Mouse (Mus musculus) midbrain, embryonic 16.5 days (tissue): Measurements from ENCODE around the gene Ubash3b. TPM values are rescaled to one million over a fixed set of nuclear protein-coding genes. Genes with fewer than 3 reads are reported as not detected.

ENCODE experiments used
- ATAC-seq: fragments of 200-750 bp; cut with Nextera tagmentation; 2 replicates; pipeline ENCODE4 v1.8.0; 2017; ENCODE audit warnings: moderate TSS enrichment
- H3K27ac ChIP-seq: fragments of 300-500 bp; sonication (generic); 2 replicates; pipeline ENCODE4 v1.5.1; 2014; ENCODE audit warnings: mild to moderate bottlenecking, low read length, mixed read lengths
- H3K27me3 ChIP-seq: fragments of 300-500 bp; sonication (generic); 2 replicates; pipeline ENCODE4 v1.6.1; 2014; ENCODE audit warnings: low read depth, low read length, mixed read lengths; ENCODE audit not compliant: control insufficient read depth, insufficient read depth
- H3K36me3 ChIP-seq: fragments of 300-500 bp; sonication (generic); 2 replicates; pipeline ENCODE4 v1.6.1; 2014; ENCODE audit warnings: mild to moderate bottlenecking, low read length, moderate library complexity, mixed read lengths; ENCODE audit not compliant: control insufficient read depth, insufficient read depth
- H3K4me1 ChIP-seq: fragments of 300-500 bp; sonication (generic); 2 replicates; pipeline ENCODE4 v1.6.1; 2014; ENCODE audit warnings: mild to moderate bottlenecking, low read length, mixed read lengths; ENCODE audit not compliant: control insufficient read depth, insufficient read depth
- H3K4me2 ChIP-seq: fragments of 300-500 bp; sonication (generic); 2 replicates; pipeline ENCODE4 v1.6.1; 2014; ENCODE audit warnings: mild to moderate bottlenecking, low read length, mixed read lengths
- H3K4me3 ChIP-seq: fragments of 300-500 bp; sonication (generic); 2 replicates; pipeline ENCODE4 v1.5.1; 2014; ENCODE audit warnings: low read depth, mild to moderate bottlenecking, low read length, moderate library complexity, mixed read lengths
- H3K9ac ChIP-seq: fragments of 300-500 bp; sonication (generic); 2 replicates; pipeline ENCODE4 v1.6.1; 2014; ENCODE audit warnings: low read depth, low read length, mixed read lengths
- H3K9me3 ChIP-seq: fragments of 300-500 bp; sonication (generic); replicated peaks from 2 replicates; pipeline ENCODE4 v1.6.1; 2014; ENCODE audit warnings: mild to moderate bottlenecking, low read length, mixed read lengths; ENCODE audit not compliant: control insufficient read depth, poor library complexity, severe bottlenecking
- WGBS: fragments of 180-500 bp; shearing (Covaris S2); extraction: QIAGEN DNeasy Blood & Tissue Kit; methylation state at CpG from one replicate; pipeline ENCODE4 v1.1.7; 2014; 5-methylcytosine and 5-hydroxymethylcytosine counted together
- polyA plus RNA-seq: library from polyadenylated mRNA; unstranded; fragments of >200 nt; fragmentation: Nextera tagmentation; extraction: Ambion mirVana; gene quantifications from 2 replicates; pipeline ENCODE4 v1.2.1, GENCODE M21; 2015

The Ubash3b gene
- polyA plus RNA-seq, 1 experiment from 2014 or later: 24.2 TPM

- Histone ChIP-seq H3K9me3 (no peaks in the 10 kb centered on the region), H3K4me3 (no peak overlapping the region), H3K27ac (no peak overlapping the region), H3K4me2 (no peak overlapping the region), H3K36me3 (no peaks in the 10 kb centered on the region), H3K27me3 (no peaks in the 10 kb centered on the region), H3K9ac (no peak overlapping the region), H3K4me1 (peaks cover 4% of the 10 kb centered on the region; the same call in 1 of the 2 replicates)
- ATAC-seq: no peak
- WGBS: 86% methylated on average over 5 of the region's 5 CpGs
Measured at GRCm38 (mm10) chr9:40994075-40994474, 167.4 kb downstream of the Ubash3b start.

DNA sequence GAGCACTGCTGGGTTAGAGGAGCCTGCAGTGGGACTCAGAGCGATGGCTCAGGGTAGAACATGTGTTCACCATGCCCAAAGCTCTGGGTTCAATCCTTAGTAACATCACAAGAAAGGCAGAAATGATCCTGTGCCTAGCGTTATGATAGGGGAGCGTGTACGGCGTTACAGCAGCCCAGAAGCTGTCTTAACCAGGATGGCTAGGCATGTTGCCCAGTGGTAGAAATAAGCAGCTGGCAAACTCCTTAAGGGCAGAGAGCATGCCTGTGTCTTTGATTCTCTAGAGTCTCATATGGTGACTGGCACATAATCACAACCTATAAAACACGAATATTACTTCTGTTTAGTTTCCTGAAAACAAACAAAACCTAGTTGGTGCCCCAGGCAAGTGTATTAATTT lies 170.0 kb downstream of the Ubash3b start:
- no peak for ATAC-seq
- H3K27ac ChIP-seq: no peak overlapping the region
- WGBS: 89% methylated on average over 6 of the region's 6 CpGs

DNA sequence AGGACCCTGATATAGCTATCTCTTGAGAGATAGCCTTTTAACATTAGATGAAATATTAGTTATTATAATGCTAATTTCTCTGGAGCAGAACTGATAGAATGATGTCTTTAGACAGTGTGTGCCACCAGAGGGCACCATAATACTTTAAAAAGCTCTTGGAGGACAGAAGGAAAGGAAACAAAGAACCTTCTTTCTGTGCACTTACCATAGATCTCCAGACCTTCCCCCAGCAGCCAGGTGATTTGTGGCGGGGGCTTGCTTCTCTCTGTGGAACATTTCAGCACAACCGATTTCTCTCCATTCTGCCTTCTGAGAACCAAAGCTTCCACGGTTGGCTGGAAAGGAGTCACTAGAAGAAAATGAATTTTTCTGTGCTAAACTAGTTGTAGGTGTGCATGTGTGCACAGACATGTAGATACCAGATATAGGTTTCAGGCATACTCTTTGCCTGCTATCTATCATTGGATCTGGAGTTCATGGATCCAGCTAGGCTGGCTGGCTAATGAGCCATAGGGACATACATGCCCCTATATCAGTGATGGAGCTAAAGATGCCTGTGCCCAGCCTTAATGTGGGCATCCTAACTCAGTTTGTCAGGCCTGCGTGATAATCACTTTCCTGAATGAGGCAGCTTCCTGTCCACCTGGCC lies 171.4 kb downstream of the Ubash3b start:
- WGBS: 38% methylated on average over 4 of the region's 4 CpGs
- ATAC-seq: peak; percentile 63
- H3K27ac ChIP-seq: peak overlapping the region; percentile 59
- H3K36me3 ChIP-seq: no peaks in the 10 kb centered on the region
- no peaks in the 10 kb centered on the region for H3K27me3 ChIP-seq
- H3K9ac ChIP-seq: peak overlapping the region; percentile 39; the same call in 1 of the 2 replicates
- no peaks in the 10 kb centered on the region for H3K9me3 ChIP-seq
- H3K4me2 ChIP-seq: no peak overlapping the region
- H3K4me3 ChIP-seq: no peak overlapping the region
- peaks cover 4% of the 10 kb centered on the region; the same call in 1 of the 2 replicates for H3K4me1 ChIP-seq

More for the DNA sequence above, 170.0 kb downstream of the Ubash3b start:
- Histone ChIP-seq H3K4me2 (no peak overlapping the region), H3K4me3 (no peak overlapping the region), H3K27me3 (no peaks in the 10 kb centered on the region), H3K9me3 (no peaks in the 10 kb centered on the region), H3K9ac (no peak overlapping the region), H3K36me3 (no peaks in the 10 kb centered on the region), H3K4me1 (peaks cover 4% of the 10 kb centered on the region; the same call in 1 of the 2 replicates)

- H3K4me2 ChIP-seq: no peak overlapping the region
- no peak overlapping the region for H3K9ac ChIP-seq
- no peaks in the 10 kb centered on the region for H3K36me3 ChIP-seq
- ATAC-seq: no peak
- H3K4me1 ChIP-seq: no peaks in the 10 kb centered on the region
- no peak overlapping the region for H3K4me3 ChIP-seq
- H3K27me3 ChIP-seq: no peaks in the 10 kb centered on the region
- WGBS: 71% methylated on average over 3 of the region's 3 CpGs
- H3K9me3 ChIP-seq: no peaks in the 10 kb centered on the region
- H3K27ac ChIP-seq: no peak overlapping the region
Measured at GRCm38 (mm10) chr9:40984313-40984712, 177.2 kb downstream of the Ubash3b start.

DNA sequence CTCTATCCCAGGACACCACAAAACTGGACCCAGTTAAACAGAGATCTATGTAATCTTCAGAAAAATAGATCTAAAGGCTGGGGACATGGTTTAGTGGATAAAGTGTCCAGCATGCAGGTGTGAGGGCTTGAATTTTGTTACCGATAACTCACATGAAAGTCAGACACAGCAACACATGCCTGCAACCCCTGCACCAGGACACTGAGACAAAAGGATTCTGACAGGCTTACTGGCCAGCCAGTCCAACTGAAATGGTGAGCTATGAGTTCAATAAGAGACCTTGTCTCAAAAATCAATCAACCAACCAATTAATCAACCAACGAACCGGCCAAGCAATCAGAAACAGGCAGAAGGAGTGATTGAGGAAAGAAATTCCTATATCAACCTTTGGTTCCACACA lies 177.7 kb downstream of the Ubash3b start:
- H3K4me1 ChIP-seq: no peaks in the 10 kb centered on the region
- H3K4me2 ChIP-seq: no peak overlapping the region
- H3K27me3 ChIP-seq: no peaks in the 10 kb centered on the region
- no peak overlapping the region for H3K9ac ChIP-seq
- H3K27ac ChIP-seq: no peak overlapping the region
- H3K9me3 ChIP-seq: no peaks in the 10 kb centered on the region
- WGBS: 89% methylated on average over 3 of the region's 3 CpGs
- no peaks in the 10 kb centered on the region for H3K36me3 ChIP-seq
- no peak overlapping the region for H3K4me3 ChIP-seq
- ATAC-seq: no peak

DNA sequence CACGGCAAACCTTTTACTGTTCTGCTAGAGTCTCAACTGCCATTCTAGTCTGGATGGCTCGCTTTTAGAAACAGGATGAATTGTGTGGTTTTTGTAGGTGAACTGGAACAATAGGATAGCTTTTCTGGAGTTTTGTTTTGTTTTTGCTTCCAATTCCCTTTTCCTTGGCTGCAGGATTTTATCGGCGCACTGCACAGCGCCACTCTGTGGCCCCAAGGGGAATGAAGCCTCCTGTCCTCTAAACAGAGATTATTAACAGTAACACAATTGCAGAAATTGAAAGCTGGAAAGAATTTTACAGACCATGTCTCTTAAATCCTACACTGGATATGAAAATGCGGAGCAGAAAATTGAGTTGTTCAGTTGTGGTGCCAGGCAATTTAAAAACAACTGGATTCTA lies 179.0 kb downstream of the Ubash3b start:
- Histone ChIP-seq H3K9ac (no peak overlapping the region), H3K36me3 (no peaks in the 10 kb centered on the region), H3K9me3 (no peaks in the 10 kb centered on the region), H3K4me2 (no peak overlapping the region), H3K27me3 (no peaks in the 10 kb centered on the region), H3K27ac (no peak overlapping the region), H3K4me3 (no peak overlapping the region), H3K4me1 (no peaks in the 10 kb centered on the region)
- WGBS: 33% methylated on average over 6 of the region's 6 CpGs
- no peak for ATAC-seq

GRCm38 (mm10) chr9:40974042-40974801 lies 187.3 kb downstream of the Ubash3b start:
- 75% methylated on average over 11 of the region's 11 CpGs for WGBS

GRCm38 (mm10) chr9:40964418-40964714 lies 197.1 kb downstream of the Ubash3b start:
- WGBS: 10% methylated on average over 7 of the region's 7 CpGs
- Histone ChIP-seq H3K27me3 (no peaks in the 10 kb centered on the region), H3K36me3 (no peaks in the 10 kb centered on the region), H3K9me3 (no peaks in the 10 kb centered on the region), H3K27ac (peak overlapping the region; percentile 23; the same call in 1 of the 2 replicates), H3K4me2 (peak overlapping the region; percentile 91), H3K4me1 (peaks cover 11% of the 10 kb centered on the region; the same call in 1 of the 2 replicates), H3K4me3 (peak overlapping the region; percentile 64), H3K9ac (peak overlapping the region; percentile 79)
- ATAC-seq: peak; percentile 22; the same call in 1 of the 2 replicates

More at GRCm38 (mm10) chr9:40974042-40974801, 187.3 kb downstream of the Ubash3b start:
- no peak for ATAC-seq
- H3K27me3 ChIP-seq: no peaks in the 10 kb centered on the region
- H3K27ac ChIP-seq: no peak overlapping the region
- no peaks in the 10 kb centered on the region for H3K9me3 ChIP-seq
- H3K4me3 ChIP-seq: no peak overlapping the region
- no peaks in the 10 kb centered on the region for H3K4me1 ChIP-seq
- H3K9ac ChIP-seq: no peak overlapping the region
- H3K36me3 ChIP-seq: no peaks in the 10 kb centered on the region
- no peak overlapping the region for H3K4me2 ChIP-seq
